Mouse (Mus musculus) megakaryocyte, embryonic 14.5 days (primary cell): ENCODE data around the gene Prdx6.

Source experiments
- FLI1 ChIP-seq: IDR thresholded peaks from 2 replicates; pipeline ENCODE4 v1.6.1; 2012; ENCODE audit warnings: low read length, inconsistent platforms, mixed read lengths
- GATA1 ChIP-seq: IDR thresholded peaks from 3 replicates; pipeline ENCODE4 v1.6.1; 2012; ENCODE audit warnings: mixed read lengths, low read length, inconsistent platforms, borderline replicate concordance

- TF ChIP-seq GATA1 (no peak), FLI1 (no peak)
These were observed 17.1 kb upstream of the Prdx6 start for GRCm38 (mm10) chr1:161268116-161268515.
